Mouse (Mus musculus) ES-Bruce4 (cell line): Measurements from ENCODE around the gene Pold3. TPM values are rescaled to one million over a fixed set of nuclear protein-coding genes. Genes with fewer than 3 reads are reported as not detected.

ENCODE experiments used
- H3K27ac ChIP-seq: 2 replicates; pipeline ENCODE4 v1.5.1; 2012; ENCODE audit warnings: low read length, inconsistent platforms; ENCODE audit not compliant: insufficient read depth
- H3K27me3 ChIP-seq: 2 replicates; pipeline ENCODE4 v1.6.1; 2012; ENCODE audit warnings: mild to moderate bottlenecking, low read length, inconsistent platforms; ENCODE audit not compliant: control insufficient read depth, poor library complexity, insufficient read depth, severe bottlenecking
- H3K36me3 ChIP-seq: 2 replicates; pipeline ENCODE4 v1.6.1; 2012; ENCODE audit warnings: inconsistent platforms, mild to moderate bottlenecking, low read length, moderate library complexity; ENCODE audit not compliant: control insufficient read depth, poor library complexity, insufficient read depth, severe bottlenecking
- H3K4me1 ChIP-seq: one replicate; pipeline ENCODE4 v1.8.1; 2011; ENCODE audit warnings: low read length; ENCODE audit not compliant: control insufficient read depth, insufficient read depth
- H3K4me3 ChIP-seq: 2 replicates; pipeline ENCODE4 v1.5.1; 2011; ENCODE audit warnings: low read depth, mild to moderate bottlenecking, low read length
- H3K9ac ChIP-seq: 2 replicates; pipeline ENCODE4 v1.6.1; 2012; ENCODE audit warnings: low read depth, mild to moderate bottlenecking, inconsistent platforms; ENCODE audit not compliant: poor library complexity, severe bottlenecking
- H3K9me3 ChIP-seq: replicated peaks from 2 replicates; pipeline ENCODE4 v1.6.1; 2012; ENCODE audit warnings: mild to moderate bottlenecking, low read length, inconsistent platforms; ENCODE audit not compliant: control insufficient read depth, poor library complexity, insufficient read depth, severe bottlenecking
- CTCF ChIP-seq: IDR thresholded peaks from one replicate; pipeline ENCODE4 v1.8.1; 2011; ENCODE audit warnings: low read depth, low read length
- EP300 ChIP-seq: IDR thresholded peaks from 2 replicates; pipeline ENCODE4 v1.6.1; 2011; ENCODE audit warnings: low read depth, low read length; ENCODE audit not compliant: insufficient read depth
- POLR2A ChIP-seq: IDR thresholded peaks from one replicate; pipeline ENCODE4 v1.8.1; 2011; ENCODE audit warnings: low read length; ENCODE audit not compliant: insufficient read depth
- polyA plus RNA-seq: library from polyadenylated mRNA; stranded (reverse); fragments of >200 nt; gene quantifications from 2 replicates; pipeline ENCODE4 v1.2.4, GENCODE M21; 2011; ENCODE audit warnings: low read depth; ENCODE audit not compliant: missing spikeins, insufficient read depth, insufficient read length

Pold3 gene
- polyA plus RNA-seq, 1 experiment: 87.8 TPM

GRCm38 (mm10) chr7:100104677-100105076 lies 16.7 kb downstream of the Pold3 start:
- Histone ChIP-seq H3K4me3 (no peak overlapping the region), H3K9ac (no peak overlapping the region), H3K4me1 (no peaks in the 10 kb centered on the region), H3K36me3 (peaks cover 34% of the 10 kb centered on the region), H3K9me3 (no peaks in the 10 kb centered on the region), H3K27me3 (no peaks in the 10 kb centered on the region), H3K27ac (no peak overlapping the region)
- no peak for TF ChIP-seq EP300
- no peak for TF ChIP-seq CTCF
- TF ChIP-seq POLR2A: no peak

- Histone ChIP-seq H3K36me3 (peaks cover 36% of the 10 kb centered on the region), H3K9me3 (no peaks in the 10 kb centered on the region), H3K4me3 (no peak overlapping the region), H3K27ac (no peak overlapping the region), H3K9ac (no peak overlapping the region), H3K4me1 (no peaks in the 10 kb centered on the region), H3K27me3 (no peaks in the 10 kb centered on the region)
- TF ChIP-seq POLR2A (no peak), CTCF (no peak), EP300 (no peak)
Observed at GRCm38 (mm10) chr7:100100031-100100595, 21.3 kb downstream of the Pold3 start.

- peaks cover 37% of the 10 kb centered on the region for H3K36me3 ChIP-seq
- no peak overlapping the region for H3K4me3 ChIP-seq
Observed at GRCm38 (mm10) chr7:100086891-100087290, 34.5 kb downstream of the Pold3 start.

GRCm38 (mm10) chr7:100086159-100086755 lies 35.1 kb downstream of the Pold3 start:
- Histone ChIP-seq H3K9ac (no peak overlapping the region), H3K4me1 (no peaks in the 10 kb centered on the region), H3K9me3 (peaks cover 6% of the 10 kb centered on the region; the same call in 1 of the 2 replicates), H3K4me3 (no peak overlapping the region), H3K36me3 (peaks cover 37% of the 10 kb centered on the region), H3K27ac (no peak overlapping the region), H3K27me3 (no peaks in the 10 kb centered on the region)
- TF ChIP-seq POLR2A: no peak
- TF ChIP-seq CTCF: no peak
- no peak for TF ChIP-seq EP300

More at GRCm38 (mm10) chr7:100086891-100087290, 34.5 kb downstream of the Pold3 start:
- Histone ChIP-seq H3K27ac (no peak overlapping the region), H3K9me3 (peaks cover 6% of the 10 kb centered on the region; the same call in 1 of the 2 replicates), H3K9ac (no peak overlapping the region), H3K4me1 (no peaks in the 10 kb centered on the region), H3K27me3 (no peaks in the 10 kb centered on the region)
- TF ChIP-seq CTCF (no peak), EP300 (no peak), POLR2A (no peak)

GRCm38 (mm10) chr7:100083812-100084211 lies 37.6 kb downstream of the Pold3 start:
- Histone ChIP-seq H3K4me3 (no peak overlapping the region), H3K4me1 (no peaks in the 10 kb centered on the region)
- no peak for TF ChIP-seq EP300
- no peak for TF ChIP-seq CTCF
- no peak for TF ChIP-seq POLR2A

GRCm38 (mm10) chr7:100082836-100083235 lies 38.5 kb downstream of the Pold3 start:
- Histone ChIP-seq H3K27me3 (no peaks in the 10 kb centered on the region), H3K27ac (no peak overlapping the region), H3K9me3 (no peaks in the 10 kb centered on the region), H3K4me3 (no peak overlapping the region), H3K36me3 (peaks cover 24% of the 10 kb centered on the region), H3K9ac (no peak overlapping the region), H3K4me1 (no peaks in the 10 kb centered on the region)
- TF ChIP-seq EP300: no peak
- TF ChIP-seq POLR2A: no peak
- no peak for TF ChIP-seq CTCF

More at GRCm38 (mm10) chr7:100083812-100084211, 37.6 kb downstream of the Pold3 start:
- Histone ChIP-seq H3K36me3 (peaks cover 28% of the 10 kb centered on the region), H3K27me3 (no peaks in the 10 kb centered on the region), H3K9me3 (no peaks in the 10 kb centered on the region), H3K27ac (no peak overlapping the region), H3K9ac (no peak overlapping the region)
